Mouse (Mus musculus) c-Kit-positive CD71-positive TER-119-negative erythroid progenitor cells, embryonic 14.5 days (primary cell): Measurements from ENCODE around the gene Ccdc136.

ENCODE experiments used
- DNase-seq: peaks from one replicate; pipeline ENCODE4 v3.0.0-alpha.2; 2013; ENCODE audit warnings: low read depth

Ccdc136 gene

GRCm38 (mm10) chr6:29439251-29439650, 43.1 kb downstream of the Ccdc136 start:
- DNase-seq = no peak

- DNase-seq = no peak
These were observed 43.7 kb downstream of the Ccdc136 start for GRCm38 (mm10) chr6:29439789-29440188.

- peak; percentile 16 for DNase-seq
These were observed 48.7 kb downstream of the Ccdc136 start for GRCm38 (mm10) chr6:29444773-29445172.

- DNase-seq = no peak
These were observed 49.2 kb downstream of the Ccdc136 start for GRCm38 (mm10) chr6:29445354-29445753.

- no peak for DNase-seq
These were observed 53.7 kb downstream of the Ccdc136 start for GRCm38 (mm10) chr6:29449858-29450257.

- DNase-seq = no peak
These were observed 54.6 kb downstream of the Ccdc136 start for GRCm38 (mm10) chr6:29450667-29451066.

GRCm38 (mm10) chr6:29461502-29461901, 65.4 kb downstream of the Ccdc136 start:
- no peak for DNase-seq

GRCm38 (mm10) chr6:29463388-29463787, 67.3 kb downstream of the Ccdc136 start:
- DNase-seq = no peak

- peak; percentile 89 for DNase-seq
These were observed 71.7 kb downstream of the Ccdc136 start, which contains the start of gene Atp6v1f for GRCm38 (mm10) chr6:29467583-29468354. Atp6v1f (plus strand) TSS chr6:29467718.

GRCm38 (mm10) chr6:29468851-29469250, 72.7 kb downstream of the Ccdc136 start:
- no peak for DNase-seq

GRCm38 (mm10) chr6:29471137-29471536, 75.0 kb downstream of the Ccdc136 start, which contains the start of gene Atp6v1fnb:
Atp6v1fnb (plus strand) TSS chr6:29471437.
- no peak for DNase-seq

GRCm38 (mm10) chr6:29473941-29474691, 78.0 kb downstream of the Ccdc136 start:
- DNase-seq = peak; percentile 86

GRCm38 (mm10) chr6:29474736-29475135, 78.6 kb downstream of the Ccdc136 start:
- no peak for DNase-seq
